Mouse (Mus musculus): ENCODE measurements around the gene Cxcl17. TPM values are rescaled to one million over a fixed set of nuclear protein-coding genes. Genes with fewer than 3 reads are reported as not detected.
"Not testable (repeated sequence)": the region's sequence is repeated elsewhere in the genome, so short reads cannot be mapped to it uniquely, and the experiment has no call there.

Cxcl17 gene
- not detected in 2 replicates for polyA plus RNA-seq (2011; ENCODE audit: insufficient read length, low read depth, missing spikeins)

DNA sequence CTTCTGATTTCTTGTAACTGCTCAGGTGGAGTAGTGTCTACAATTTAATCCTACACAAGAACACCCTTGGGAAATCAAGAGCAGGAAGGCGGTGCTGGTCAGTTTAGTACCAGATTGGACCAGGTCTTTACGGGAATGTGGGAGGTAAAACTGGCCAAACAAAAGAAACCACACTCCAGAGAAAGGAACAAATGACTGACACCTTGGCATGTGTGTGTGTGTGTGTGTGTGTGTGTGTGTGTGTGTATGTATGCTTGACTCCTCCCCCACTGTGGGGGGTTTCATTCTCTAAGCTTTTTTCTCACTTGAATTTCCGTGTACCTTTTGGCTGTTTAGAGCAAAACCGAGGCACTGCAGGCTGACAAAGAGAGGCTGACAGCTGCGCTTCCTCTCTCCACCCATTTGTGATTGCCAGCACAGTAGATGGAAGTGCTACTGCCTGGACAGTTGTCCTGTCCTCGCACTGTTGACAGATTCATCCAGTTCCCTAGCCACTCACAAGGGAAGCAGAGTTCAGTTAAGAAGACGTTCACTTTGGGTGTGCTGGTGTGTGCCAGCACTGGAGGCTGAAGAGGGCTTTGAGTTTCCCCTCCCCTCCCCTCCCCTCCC, at the start of gene Cxcl17:
TSS of gene Cxcl17 (minus strand) at position 54 of the 609 bp plus-strand sequence.
- Histone ChIP-seq H3K27ac (ENCODE audit: insufficient read depth, low read length) (no peak within 1 kb of the TSS), H3K4me1 (ENCODE audit: control insufficient read depth, insufficient read depth, low read length) (peaks cover 6% of the 10 kb centered on the region), H3K4me3 (ENCODE audit: insufficient read depth, low read length) (no peak within 1 kb of the TSS)
- no peak for TF ChIP-seq CTCF (IDR thresholded peaks at IDR 0.05; ENCODE audit: borderline replicate concordance, insufficient read depth, low read length)
- no peak for TF ChIP-seq POLR2A (IDR thresholded peaks at IDR 0.05; ENCODE audit: low read depth, low read length)

- not testable (repeated sequence) for H3K4me1 ChIP-seq (ENCODE audit: control insufficient read depth, insufficient read depth, low read length); H3K4me3 ChIP-seq (ENCODE audit: insufficient read depth, low read length); H3K27ac ChIP-seq (ENCODE audit: insufficient read depth, low read length)
Observed at GRCm38 (mm10) chr7:25462033-25462337, 49.3 kb upstream of the Cxcl17 start.

DNA sequence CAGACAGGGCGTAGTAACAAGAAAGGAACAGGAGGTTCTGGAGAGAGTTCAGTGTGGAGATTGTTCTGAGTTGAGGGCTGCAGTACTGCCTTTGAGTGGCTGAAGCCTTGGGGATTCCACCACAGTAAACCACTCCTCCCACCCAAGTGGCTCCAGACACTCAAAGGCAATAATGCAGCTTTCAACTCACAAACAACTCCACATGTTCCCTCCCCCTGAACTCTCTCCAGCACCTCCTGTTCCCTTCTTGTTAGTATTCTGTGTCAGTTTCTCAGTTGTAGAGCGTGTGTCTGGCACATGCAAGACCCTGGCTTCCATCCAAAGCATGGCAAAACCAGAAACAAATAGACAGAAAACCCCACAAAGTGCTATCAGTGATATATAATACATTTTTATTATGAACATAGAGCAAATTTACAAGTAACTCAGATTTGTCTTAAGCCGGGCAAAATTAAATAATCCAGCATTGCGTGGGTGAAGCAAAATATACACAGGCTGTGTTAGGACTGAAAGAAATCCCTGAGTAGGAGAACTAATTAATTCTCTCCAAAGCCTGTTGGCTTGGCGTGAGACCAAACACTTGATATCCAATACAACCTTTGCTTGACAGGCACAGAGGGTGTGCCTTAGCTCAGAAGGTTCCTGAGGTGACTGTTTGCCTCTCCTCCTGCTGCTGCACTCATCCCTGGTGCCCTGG, 48.8 kb upstream of the Cxcl17 start:
- not testable (repeated sequence) for H3K4me1 ChIP-seq (ENCODE audit: control insufficient read depth, insufficient read depth, low read length); H3K27ac ChIP-seq (ENCODE audit: insufficient read depth, low read length); H3K4me3 ChIP-seq (ENCODE audit: insufficient read depth, low read length)

- Histone ChIP-seq H3K27ac (ENCODE audit: insufficient read depth, low read length) (no peak overlapping the region), H3K4me3 (ENCODE audit: insufficient read depth, low read length) (no peak overlapping the region), H3K4me1 (ENCODE audit: control insufficient read depth, insufficient read depth, low read length) (no peaks in the 10 kb centered on the region)
- TF ChIP-seq POLR2A (IDR thresholded peaks at IDR 0.05; ENCODE audit: low read depth, low read length) (no peak), CTCF (IDR thresholded peaks at IDR 0.05; ENCODE audit: borderline replicate concordance, insufficient read depth, low read length) (no peak)
Observed at GRCm38 (mm10) chr7:25452103-25452502, 39.4 kb upstream of the Cxcl17 start.

GRCm38 (mm10) chr7:25449913-25450890, 37.5 kb upstream of the Cxcl17 start:
- H3K4me3 ChIP-seq (ENCODE audit: insufficient read depth, low read length): no peak overlapping the region
- no peaks in the 10 kb centered on the region for H3K4me1 ChIP-seq (ENCODE audit: control insufficient read depth, insufficient read depth, low read length)
- no peak overlapping the region for H3K27ac ChIP-seq (ENCODE audit: insufficient read depth, low read length)
- TF ChIP-seq POLR2A (IDR thresholded peaks at IDR 0.05; ENCODE audit: low read depth, low read length) (no peak), CTCF (IDR thresholded peaks at IDR 0.05; ENCODE audit: borderline replicate concordance, insufficient read depth, low read length) (no peak)

- Histone ChIP-seq H3K4me1 (ENCODE audit: control insufficient read depth, insufficient read depth, low read length) (no peaks in the 10 kb centered on the region; the same call in 1 of the 2 replicates), H3K27ac (ENCODE audit: insufficient read depth, low read length) (no peak overlapping the region), H3K4me3 (ENCODE audit: insufficient read depth, low read length) (no peak overlapping the region)
- TF ChIP-seq POLR2A (IDR thresholded peaks at IDR 0.05; ENCODE audit: low read depth, low read length) (no peak), CTCF (IDR thresholded peaks at IDR 0.05; ENCODE audit: borderline replicate concordance, insufficient read depth, low read length) (no peak)
Observed at GRCm38 (mm10) chr7:25440816-25441153, 28.1 kb upstream of the Cxcl17 start.

DNA sequence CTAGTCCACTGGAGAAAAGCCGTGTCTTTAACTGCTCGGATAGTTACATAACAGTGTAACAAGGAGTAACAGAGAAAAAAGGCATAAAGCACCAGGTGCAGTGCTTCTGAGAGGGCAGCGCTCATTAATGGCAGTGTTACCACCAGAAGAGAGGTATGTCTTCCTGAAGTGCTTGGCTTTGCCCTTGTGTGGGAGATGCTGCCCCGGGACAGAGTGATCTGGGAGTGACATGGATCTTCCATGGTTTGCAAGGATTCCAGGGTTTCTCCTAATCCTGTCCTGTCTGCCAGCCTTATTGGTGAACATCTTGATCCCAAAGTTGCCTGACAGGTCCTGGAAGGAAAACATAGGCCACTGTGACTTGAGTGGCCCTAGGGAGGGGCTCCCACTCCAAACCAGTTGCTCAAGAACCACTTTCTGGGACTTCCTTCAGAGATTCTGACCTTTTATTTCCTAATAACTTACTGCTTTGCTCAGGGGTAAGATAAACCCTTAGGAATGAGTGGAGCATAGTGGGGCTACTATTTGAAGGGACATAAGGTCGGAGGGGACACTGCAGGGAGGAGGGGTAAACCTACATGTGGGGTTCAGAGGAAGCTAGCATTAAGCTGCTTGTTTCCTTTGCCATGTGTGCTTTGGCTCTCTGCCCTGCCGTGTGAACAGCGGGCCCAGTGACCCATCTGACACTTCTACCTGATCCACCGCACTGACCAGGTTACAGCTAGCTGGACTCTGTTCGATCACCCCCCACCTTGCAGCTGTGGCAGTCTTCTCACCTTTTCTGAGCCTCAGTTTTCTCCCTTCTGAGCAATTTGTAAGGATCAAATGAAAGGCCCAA, 27.5 kb upstream of the Cxcl17 start:
- Histone ChIP-seq H3K27ac (ENCODE audit: insufficient read depth, low read length) (no peak overlapping the region), H3K4me3 (ENCODE audit: insufficient read depth, low read length) (no peak overlapping the region), H3K4me1 (ENCODE audit: control insufficient read depth, insufficient read depth, low read length) (no peaks in the 10 kb centered on the region; the same call in 1 of the 2 replicates)
- TF ChIP-seq POLR2A (IDR thresholded peaks at IDR 0.05; ENCODE audit: low read depth, low read length): no peak
- no peak for TF ChIP-seq CTCF (IDR thresholded peaks at IDR 0.05; ENCODE audit: borderline replicate concordance, insufficient read depth, low read length)

DNA sequence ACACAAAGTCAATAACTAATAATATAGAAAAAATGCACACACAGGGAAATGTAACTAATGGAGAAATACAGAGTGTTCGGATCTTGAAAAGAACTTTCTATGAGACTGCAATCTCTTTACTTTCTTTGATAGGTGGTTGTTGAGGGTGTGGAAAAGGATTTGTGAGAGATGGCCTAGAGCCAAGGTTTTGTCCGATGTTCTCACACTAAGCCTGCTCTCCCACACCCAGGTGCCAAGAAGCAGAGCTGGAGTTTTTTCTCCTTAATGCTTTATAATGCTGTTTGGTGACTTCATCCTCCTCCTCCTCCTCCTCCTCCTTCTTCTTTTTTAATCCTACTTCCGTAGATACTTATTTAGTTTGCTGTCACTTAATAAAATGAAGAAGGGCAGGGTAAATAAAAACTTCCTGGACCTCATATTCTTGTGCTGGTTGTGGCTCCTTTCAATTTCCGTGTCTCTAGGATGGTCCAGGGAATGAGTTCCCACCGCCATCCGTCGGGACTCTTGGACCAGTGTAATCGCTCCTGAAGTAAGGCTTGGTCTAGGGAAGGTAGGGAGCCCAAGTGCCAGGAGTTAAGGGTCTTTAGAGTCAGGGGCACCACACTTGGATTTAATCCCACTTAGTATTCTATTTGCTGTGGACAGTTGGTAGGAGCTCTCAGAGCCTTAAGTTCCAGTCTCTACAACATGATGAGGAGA, 26.6 kb upstream of the Cxcl17 start:
- TF ChIP-seq CTCF (IDR thresholded peaks at IDR 0.05; ENCODE audit: borderline replicate concordance, insufficient read depth, low read length) (no peak), POLR2A (IDR thresholded peaks at IDR 0.05; ENCODE audit: low read depth, low read length) (no peak)
- no peaks in the 10 kb centered on the region; the same call in 1 of the 2 replicates for H3K4me1 ChIP-seq (ENCODE audit: control insufficient read depth, insufficient read depth, low read length)
- H3K4me3 ChIP-seq (ENCODE audit: insufficient read depth, low read length): no peak overlapping the region
- H3K27ac ChIP-seq (ENCODE audit: insufficient read depth, low read length): no peak overlapping the region

DNA sequence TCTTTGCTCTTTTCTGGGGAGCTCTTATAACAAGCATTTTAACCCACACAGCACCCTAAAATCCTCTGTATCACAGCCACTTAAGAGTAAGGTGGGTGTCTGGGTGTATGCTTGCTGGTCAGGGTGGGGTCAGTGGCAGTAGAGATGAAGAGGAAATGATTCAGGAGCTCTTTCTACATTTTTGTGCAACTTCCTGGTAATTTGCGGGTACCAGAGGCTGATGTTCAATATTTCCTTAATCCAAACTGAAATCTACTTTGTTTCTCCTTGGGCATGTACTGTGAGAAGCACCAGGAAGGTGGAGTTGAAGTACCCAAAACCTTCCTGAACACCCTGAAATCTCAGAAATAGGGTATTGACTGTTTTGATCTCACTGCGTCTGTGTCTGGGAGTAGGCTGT, 24.0 kb upstream of the Cxcl17 start:
- TF ChIP-seq POLR2A (IDR thresholded peaks at IDR 0.05; ENCODE audit: low read depth, low read length) (no peak), CTCF (IDR thresholded peaks at IDR 0.05; ENCODE audit: borderline replicate concordance, insufficient read depth, low read length) (no peak)
- no peak overlapping the region for H3K27ac ChIP-seq (ENCODE audit: insufficient read depth, low read length)
- no peaks in the 10 kb centered on the region; the same call in 1 of the 2 replicates for H3K4me1 ChIP-seq (ENCODE audit: control insufficient read depth, insufficient read depth, low read length)
- no peak overlapping the region for H3K4me3 ChIP-seq (ENCODE audit: insufficient read depth, low read length)

Data from embryonic fibroblast, embryonic 13.5 days (primary cell).